ENCODE assay signal across 7 mouse cellular contexts in the genomic region with DNA sequence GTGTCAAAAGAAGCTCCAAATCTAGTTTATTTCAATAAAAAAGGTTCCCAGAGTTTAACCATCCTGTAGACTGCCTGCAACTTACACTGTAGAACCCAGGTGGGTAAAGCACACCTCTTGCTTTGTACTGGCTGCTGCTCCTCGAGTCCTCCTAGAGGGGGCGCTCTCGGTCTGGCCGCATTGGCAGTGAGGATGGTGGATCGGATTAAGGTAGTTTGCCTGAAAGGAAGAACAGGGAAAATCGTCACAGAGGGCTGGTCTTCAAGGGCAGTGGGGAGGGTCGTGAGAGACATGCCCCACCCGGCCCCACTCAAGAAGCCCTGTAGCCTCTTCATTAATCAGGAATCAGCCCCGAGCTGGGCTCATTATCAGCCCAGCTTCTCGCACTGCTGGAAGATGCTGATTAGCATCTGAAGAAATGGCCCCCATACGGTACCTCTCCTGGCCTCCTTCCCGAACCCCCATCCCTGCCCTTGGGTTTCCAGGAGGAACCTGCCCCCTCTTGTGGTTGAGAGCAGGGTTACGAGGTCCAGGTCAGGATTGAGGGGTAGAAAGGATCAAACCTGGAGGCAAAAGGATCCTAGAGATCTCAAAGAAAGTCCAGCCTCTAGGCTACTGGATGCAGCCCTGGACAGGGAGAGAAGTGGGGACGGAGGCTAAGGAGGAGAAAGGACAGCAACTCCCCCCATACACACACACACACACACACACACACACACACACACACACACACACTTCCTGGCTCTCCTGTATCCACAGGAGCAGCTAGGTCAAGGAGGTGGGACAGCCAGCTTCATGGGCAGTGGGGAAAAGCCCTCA. TPM values are rescaled to one million over a fixed set of nuclear protein-coding genes. Genes with fewer than 3 reads are reported as not detected.
DNase-seq lines count a peak whose midpoint lies in the region; ATAC-seq lines count a peak whose summit lies in the region.

No protein-coding gene starts in this region.

- H3K4me1 ChIP-seq in kidney, embryonic 15.5 days: peaks cover 72% of the 10 kb centered on the region
- peaks cover 72% of the 10 kb centered on the region for H3K4me1 ChIP-seq in hindbrain, embryonic 12.5 days

- H3K4me3 ChIP-seq in kidney, embryonic 15.5 days (replicated peaks): no peak overlapping the region
- H3K4me3 ChIP-seq in hindbrain, embryonic 12.5 days: no peak overlapping the region

- no peaks in the 10 kb centered on the region for H3K9me3 ChIP-seq in kidney, embryonic 15.5 days (replicated peaks)
- H3K9me3 ChIP-seq in hindbrain, embryonic 12.5 days (replicated peaks): no peaks in the 10 kb centered on the region

- no peak for DNase-seq in kidney, adult 18-20 months
- peak; percentile 78 for DNase-seq in ZHBTc4 (ENCODE audit: low read depth, low spot score)
- DNase-seq in neural tube, embryonic 10.5 days (ENCODE audit: extremely low spot score, low spot score): peak; percentile 57
- no peak for DNase-seq in urinary bladder, postnatal 25 days (ENCODE audit: low spot score)
- no peak for DNase-seq in left cerebral cortex, adult 9 months (ENCODE audit: low spot score in 2 of 2)

- H3K27ac ChIP-seq in kidney, embryonic 15.5 days: peak overlapping the region; percentile 95
- H3K27ac ChIP-seq in hindbrain, embryonic 12.5 days: peak overlapping the region; percentile 74

- H3K4me2 ChIP-seq in kidney, embryonic 15.5 days: peak overlapping the region; percentile 70
- peak overlapping the region; percentile 58; the same call in 1 of the 2 replicates for H3K4me2 ChIP-seq in hindbrain, embryonic 12.5 days (replicated peaks)

- ATAC-seq in kidney, embryonic 15.5 days (replicated peaks; ENCODE audit: low FRiP score): no peak
- peak; percentile 21; the same call in 1 of the 2 replicates for ATAC-seq in hindbrain, embryonic 12.5 days (ENCODE audit: low FRiP score)

- H3K36me3 ChIP-seq in kidney, embryonic 15.5 days: no peaks in the 10 kb centered on the region
- no peaks in the 10 kb centered on the region for H3K36me3 ChIP-seq in hindbrain, embryonic 12.5 days

- peaks cover 55% of the 10 kb centered on the region for H3K27me3 ChIP-seq in kidney, embryonic 15.5 days
- H3K27me3 ChIP-seq in hindbrain, embryonic 12.5 days: peaks cover 60% of the 10 kb centered on the region

- no peak overlapping the region for H3K9ac ChIP-seq in kidney, embryonic 15.5 days
- H3K9ac ChIP-seq in hindbrain, embryonic 12.5 days: no peak overlapping the region

- 8% methylated on average over 14 of the region's 14 CpGs for WGBS in kidney, embryonic 15.5 days
- 6% methylated on average over 14 of the region's 14 CpGs for WGBS in hindbrain, embryonic 12.5 days

RNA-seq across cellular contexts. Expression of a gene that starts 6.7 kb away (rescaled TPM):
- polyA plus RNA-seq in kidney, embryonic 15.5 days (2015; fragmentation: Nextera tagmentation; extraction: Ambion mirVana): 1.5 and 2.1 TPM in 2 replicates
- polyA plus RNA-seq in hindbrain, embryonic 12.5 days (2016; fragmentation: Nextera tagmentation; extraction: Ambion mirVana): 18.3 and 19.0 TPM in 2 replicates

RNA-seq across cellular contexts. Expression of a gene that starts 21.2 kb away (rescaled TPM):
- polyA plus RNA-seq in kidney, embryonic 15.5 days (2015; fragmentation: Nextera tagmentation; extraction: Ambion mirVana): 74.7 and 78.7 TPM in 2 replicates
- polyA plus RNA-seq in hindbrain, embryonic 12.5 days (2016; fragmentation: Nextera tagmentation; extraction: Ambion mirVana): 73.1 and 74.1 TPM in 2 replicates

RNA-seq across cellular contexts. Expression of a gene that starts 22.2 kb away (rescaled TPM):
- polyA plus RNA-seq in kidney, embryonic 15.5 days (2015; fragmentation: Nextera tagmentation; extraction: Ambion mirVana): 35.5 and 40.6 TPM in 2 replicates
- polyA plus RNA-seq in hindbrain, embryonic 12.5 days (2016; fragmentation: Nextera tagmentation; extraction: Ambion mirVana): 39.2 and 41.5 TPM in 2 replicates

RNA-seq across cellular contexts. Expression of a gene that starts 22.4 kb away (rescaled TPM):
- polyA plus RNA-seq in kidney, embryonic 15.5 days (2015; fragmentation: Nextera tagmentation; extraction: Ambion mirVana): 0.63 and 1.2 TPM in 2 replicates
- polyA plus RNA-seq in hindbrain, embryonic 12.5 days (2016; fragmentation: Nextera tagmentation; extraction: Ambion mirVana): 25.3 and 25.7 TPM in 2 replicates

RNA-seq across cellular contexts. Expression of a gene that starts 49.3 kb away (rescaled TPM):
- 67.2 and 80.1 TPM in 2 replicates for polyA plus RNA-seq in kidney, embryonic 15.5 days (2015; fragmentation: Nextera tagmentation; extraction: Ambion mirVana)
- 63.4 and 66.4 TPM in 2 replicates for polyA plus RNA-seq in hindbrain, embryonic 12.5 days (2016; fragmentation: Nextera tagmentation; extraction: Ambion mirVana)

Comparison
In these comparisons a context has a peak if more than half of its experiments do, and no peak if none do; other contexts are left out.
1. DNase-seq: peak in ZHBTc4 (single experiment) and neural tube, embryonic 10.5 days (single experiment); none in kidney, adult 18-20 months (single experiment), urinary bladder, postnatal 25 days (single experiment) and left cerebral cortex, adult 9 months (0 of 2).